Mouse (Mus musculus) embryonic fibroblast, embryonic 13.5 days (primary cell): ENCODE measurements around the gene Ubash3b. TPM values are rescaled to one million over a fixed set of nuclear protein-coding genes. Genes with fewer than 3 reads are reported as not detected.

Experiments used
- H3K27ac ChIP-seq: 2 replicates; pipeline ENCODE4 v1.5.1; 2012; ENCODE audit warnings: low read length, control low read depth, inconsistent platforms; ENCODE audit not compliant: insufficient read depth
- H3K4me1 ChIP-seq: 2 replicates; pipeline ENCODE4 v1.6.1; 2011; ENCODE audit warnings: low read length; ENCODE audit not compliant: control insufficient read depth, insufficient read depth
- H3K4me3 ChIP-seq: 2 replicates; pipeline ENCODE4 v1.5.1; 2011; ENCODE audit warnings: mild to moderate bottlenecking, control low read depth, low read length; ENCODE audit not compliant: insufficient read depth
- CTCF ChIP-seq: IDR thresholded peaks from 2 replicates; pipeline ENCODE4 v1.5.1; 2011; ENCODE audit warnings: mild to moderate bottlenecking, control low read depth, low read length, moderate library complexity, borderline replicate concordance; ENCODE audit not compliant: insufficient read depth
- POLR2A ChIP-seq: IDR thresholded peaks from 2 replicates; pipeline ENCODE4 v1.6.1; 2011; ENCODE audit warnings: low read depth, mild to moderate bottlenecking, control low read depth, low read length, moderate library complexity
- polyA plus RNA-seq: library from polyadenylated mRNA; stranded (reverse); fragments of >200 nt; gene quantifications from 2 replicates; pipeline ENCODE4 v1.2.4, GENCODE M21; 2011; ENCODE audit warnings: low read depth; ENCODE audit not compliant: missing spikeins, insufficient read length

Ubash3b gene
- polyA plus RNA-seq, 1 experiment: 4.2 TPM

DNA sequence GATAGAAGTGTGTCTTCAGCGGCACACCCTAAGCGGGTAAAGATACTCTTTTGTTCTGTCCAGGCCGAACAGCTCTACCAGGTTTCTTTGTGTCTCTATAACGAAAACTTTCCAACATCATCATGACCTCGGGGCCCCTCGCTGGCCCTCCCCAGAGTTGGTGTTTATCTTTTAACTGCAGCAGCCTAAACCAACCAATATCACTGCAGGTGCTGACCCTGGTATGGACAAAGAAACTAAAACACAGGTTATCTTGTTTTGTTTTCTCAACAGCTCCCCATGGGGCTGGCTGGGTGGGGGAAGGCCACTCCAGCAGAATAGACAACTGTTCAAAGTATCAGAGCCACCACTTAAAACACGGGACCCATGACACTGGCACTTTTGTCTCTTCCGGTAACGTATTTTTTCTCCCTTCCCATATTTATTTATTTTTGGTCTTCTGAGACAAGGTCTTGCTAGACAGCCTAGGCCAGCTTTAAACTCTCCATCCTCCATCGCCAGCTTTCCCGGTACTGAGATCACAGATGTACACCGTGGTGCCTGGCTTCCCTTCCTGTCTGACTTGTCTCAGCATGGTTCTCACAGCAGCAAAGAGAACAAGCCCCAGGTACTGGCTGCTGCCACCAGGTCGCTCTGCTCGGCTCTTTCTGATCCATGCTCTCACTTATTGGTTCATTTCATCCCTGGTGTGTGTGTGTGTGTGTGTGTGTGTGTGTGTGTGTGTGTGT, 81.9 kb downstream of the Ubash3b start:
- no peak for TF ChIP-seq POLR2A
- no peak for TF ChIP-seq CTCF
- no peak overlapping the region for H3K4me3 ChIP-seq
- H3K4me1 ChIP-seq: peaks cover 8% of the 10 kb centered on the region
- H3K27ac ChIP-seq: no peak overlapping the region

GRCm38 (mm10) chr9:41078198-41078597, 83.3 kb downstream of the Ubash3b start:
- TF ChIP-seq POLR2A: no peak
- TF ChIP-seq CTCF: no peak
- Histone ChIP-seq H3K27ac (no peak overlapping the region), H3K4me3 (no peak overlapping the region), H3K4me1 (no peaks in the 10 kb centered on the region)

- Histone ChIP-seq H3K27ac (no peak overlapping the region), H3K4me3 (no peak overlapping the region), H3K4me1 (no peaks in the 10 kb centered on the region; the same call in 1 of the 2 replicates)
- TF ChIP-seq POLR2A (no peak), CTCF (no peak)
These were observed 85.3 kb downstream of the Ubash3b start for GRCm38 (mm10) chr9:41076150-41076549.

GRCm38 (mm10) chr9:41075528-41075927, 86.0 kb downstream of the Ubash3b start:
- H3K4me1 ChIP-seq: no peaks in the 10 kb centered on the region; the same call in 1 of the 2 replicates
- TF ChIP-seq CTCF (no peak), POLR2A (no peak)
- H3K27ac ChIP-seq: no peak overlapping the region
- no peak overlapping the region for H3K4me3 ChIP-seq

DNA sequence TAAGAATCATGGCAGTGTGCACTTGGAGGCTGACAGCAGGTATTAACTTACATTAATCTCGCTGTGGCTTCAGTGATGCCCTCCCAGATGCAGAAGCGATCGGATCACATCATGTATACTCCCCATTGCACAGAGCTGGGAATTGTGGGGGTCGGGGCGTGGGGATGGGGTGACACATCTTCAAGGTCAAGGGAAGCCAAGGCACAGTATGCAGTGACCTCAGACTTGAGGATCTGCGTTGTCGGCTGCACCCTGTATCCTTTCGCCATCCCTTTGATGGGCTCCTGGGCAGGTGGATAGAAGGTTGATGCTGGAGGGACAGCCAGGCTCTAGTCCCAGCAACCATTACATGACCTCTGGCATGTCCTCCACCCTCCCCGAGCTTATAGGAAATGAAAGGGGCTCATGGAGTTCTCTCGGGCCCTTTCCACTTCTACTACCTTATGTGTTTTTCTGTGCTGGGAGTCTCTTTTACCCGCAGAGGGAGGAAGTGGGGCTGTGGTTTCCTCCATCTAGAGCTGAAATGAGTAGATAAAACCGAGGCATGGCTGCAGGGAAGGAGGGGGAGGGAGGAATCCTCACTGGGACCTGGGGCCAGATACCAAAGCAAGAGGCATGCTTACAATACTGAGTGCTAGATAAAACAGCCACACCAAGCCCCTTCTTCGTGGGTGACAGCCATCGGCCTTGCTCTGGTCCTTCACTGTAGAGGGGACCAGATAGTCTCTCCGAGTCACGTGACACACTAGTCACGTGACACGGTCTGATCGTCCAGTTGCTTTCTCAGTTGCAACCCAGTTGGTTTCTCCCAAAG, 88.1 kb downstream of the Ubash3b start:
- no peaks in the 10 kb centered on the region; the same call in 1 of the 2 replicates for H3K4me1 ChIP-seq
- TF ChIP-seq CTCF (no peak), POLR2A (no peak)
- no peak overlapping the region for H3K4me3 ChIP-seq
- H3K27ac ChIP-seq: no peak overlapping the region

- Histone ChIP-seq H3K4me3 (no peak overlapping the region), H3K27ac (no peak overlapping the region), H3K4me1 (no peaks in the 10 kb centered on the region; the same call in 1 of the 2 replicates)
- no peak for TF ChIP-seq CTCF
- TF ChIP-seq POLR2A: no peak
These were observed 88.7 kb downstream of the Ubash3b start for GRCm38 (mm10) chr9:41072786-41073185.

GRCm38 (mm10) chr9:41071906-41072511, 89.5 kb downstream of the Ubash3b start:
- no peak for TF ChIP-seq CTCF
- no peak for TF ChIP-seq POLR2A
- Histone ChIP-seq H3K4me3 (no peak overlapping the region), H3K4me1 (no peaks in the 10 kb centered on the region; the same call in 1 of the 2 replicates), H3K27ac (no peak overlapping the region)

GRCm38 (mm10) chr9:41070761-41071181, 90.7 kb downstream of the Ubash3b start:
- no peak overlapping the region for H3K27ac ChIP-seq
- no peak for TF ChIP-seq CTCF
- no peak for TF ChIP-seq POLR2A
- no peak overlapping the region for H3K4me3 ChIP-seq
- H3K4me1 ChIP-seq: no peaks in the 10 kb centered on the region; the same call in 1 of the 2 replicates

- H3K4me1 ChIP-seq: peaks cover 4% of the 10 kb centered on the region
- no peak overlapping the region for H3K27ac ChIP-seq
- H3K4me3 ChIP-seq: no peak overlapping the region
- TF ChIP-seq CTCF (no peak), POLR2A (no peak)
These were observed 92.0 kb downstream of the Ubash3b start for GRCm38 (mm10) chr9:41069509-41069908.
